In the genomic region with DNA sequence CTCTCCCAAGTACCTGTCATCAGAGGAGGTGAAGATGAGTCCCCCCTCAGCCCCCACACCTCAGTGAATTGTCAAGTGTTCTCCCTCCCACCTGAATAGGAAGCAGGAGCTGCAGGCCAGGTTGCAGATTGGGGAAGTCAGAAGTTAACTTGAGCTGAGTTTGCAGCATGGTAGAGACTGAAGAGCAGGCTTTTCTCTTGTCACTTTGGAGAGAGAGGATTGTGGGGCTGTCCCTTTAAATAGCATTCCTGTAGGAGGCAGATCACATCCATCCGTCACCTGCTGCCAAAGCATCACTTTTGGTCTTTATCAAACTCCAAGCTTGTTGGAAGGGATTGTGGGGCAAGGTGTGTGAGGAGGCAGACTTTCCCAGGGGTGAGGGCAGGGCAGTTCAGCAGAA, we compare ENCODE assay signal across 39 mouse cellular contexts. TPM values are rescaled to one million over a fixed set of nuclear protein-coding genes. Genes with fewer than 3 reads are reported as not detected.
"Had no signal": no experiment of that assay in that cellular context is flagged by ENCODE, and none has a peak within 500 bp of the region (broad histone marks: within the 10 kb centered on the region; RNA-seq: fewer than 3 reads in every experiment).

No protein-coding gene starts in this region.

- H3K9me3 ChIP-seq: heart, embryonic 13.5 days; heart, embryonic 15.5 days; intestine, embryonic 15.5 days; limb, embryonic 10.5 days; limb, embryonic 12.5 days; liver, embryonic 13.5 days had no signal

- H3K27ac ChIP-seq: heart, adult 2 months; heart, embryonic 13.5 days; heart, embryonic 15.5 days; hindbrain, embryonic 14.5 days; intestine, embryonic 15.5 days; limb, embryonic 10.5 days; limb, embryonic 12.5 days; liver, embryonic 13.5 days had no signal

- H3K36me3 ChIP-seq: heart, embryonic 13.5 days; heart, embryonic 15.5 days; intestine, embryonic 15.5 days; limb, embryonic 10.5 days; limb, embryonic 12.5 days; liver, embryonic 13.5 days had no signal

- ATAC-seq: hindbrain, embryonic 16.5 days; inflammation-experienced regulatory T-cells, adult 6 months; intestine, embryonic 15.5 days; intestine, postnatal 0 days had no signal

- H3K9ac ChIP-seq: heart, embryonic 13.5 days; heart, embryonic 15.5 days; hindbrain, embryonic 14.5 days; intestine, embryonic 15.5 days; limb, embryonic 12.5 days; liver, embryonic 13.5 days had no signal

- DNase-seq: gastrocnemius, postnatal 14 days; gastrocnemius, postnatal 36 days; heart, adult 11 months; heart, adult 2 months; heart, postnatal 14 days; heart, postnatal 36 days; kidney, adult 18-20 months; kidney, adult 8-10 months; kidney, postnatal 10 days; kidney, postnatal 25 days; kidney, postnatal 4 days; liver; liver, embryonic 13.5 days had no signal

- H3K4me3 ChIP-seq: heart, adult 2 months; heart, embryonic 13.5 days; heart, embryonic 15.5 days; intestine, embryonic 15.5 days; limb, embryonic 10.5 days; limb, embryonic 12.5 days; liver, embryonic 13.5 days had no signal

RNA-seq across cellular contexts. Expression of a gene that starts 37.1 kb away (rescaled TPM):
- total RNA-seq: hematopoietic stem cell, adult 5-6 weeks had no signal

RNA-seq across cellular contexts. Expression of a gene that starts 52.5 kb away (rescaled TPM):
- total RNA-seq: gastrocnemius, adult 18-20 months; gastrocnemius, adult 8-10 months; gastrocnemius, postnatal 14 days; gastrocnemius, postnatal 36 days; heart, adult 2 months; heart, postnatal 14 days; heart, postnatal 36 days; hematopoietic stem cell, adult 5-6 weeks; layer of hippocampus, adult 8-10 months; layer of hippocampus, postnatal 10 days; layer of hippocampus, postnatal 25 days; left cerebral cortex, adult 18-20 months; left cerebral cortex, adult 8-10 months; left cerebral cortex, postnatal 14 days; left cerebral cortex, postnatal 36 days had no signal
- polyA plus RNA-seq: heart, adult 2 months; heart, embryonic 11.5 days; heart, embryonic 13.5 days; heart, embryonic 15.5 days; heart, postnatal 0 days; hindbrain, embryonic 11.5 days; hindbrain, embryonic 14.5 days; inflammation-experienced regulatory T-cells, adult 6 months; intestine, embryonic 15.5 days; intestine, postnatal 0 days; kidney, embryonic 14.5 days; kidney, embryonic 16.5 days; limb, embryonic 10.5 days; limb, embryonic 12.5 days; limb, embryonic 14.5 days; liver, embryonic 11.5 days; liver, embryonic 13.5 days had no signal
